Mouse (Mus musculus) hindbrain, embryonic 11.5 days (tissue): ENCODE measurements around the gene 2010111I01Rik. TPM values are rescaled to one million over a fixed set of nuclear protein-coding genes. Genes with fewer than 3 reads are reported as not detected.

Experiments
- ATAC-seq: fragments of 200-750 bp; cut with Nextera tagmentation; 2 replicates; pipeline ENCODE4 v1.8.0; 2017; ENCODE audit warnings: mild to moderate bottlenecking, moderate TSS enrichment, moderate library complexity; ENCODE audit not compliant: low FRiP score
- DNase-seq: peaks from one replicate; pipeline ENCODE4 v3.0.0-alpha.2; 2015; ENCODE audit warnings: low spot score
- H3K27ac ChIP-seq: fragments of 300-500 bp; sonication (generic); 2 replicates; pipeline ENCODE4 v1.5.1; 2014; ENCODE audit warnings: mild to moderate bottlenecking, low read depth, low read length
- H3K27me3 ChIP-seq: fragments of 300-500 bp; sonication (generic); 2 replicates; pipeline ENCODE4 v1.6.1; 2014; ENCODE audit warnings: mild to moderate bottlenecking, low read length, moderate library complexity, mixed read lengths; ENCODE audit not compliant: control insufficient read depth, insufficient read depth
- H3K36me3 ChIP-seq: fragments of 300-500 bp; sonication (generic); 2 replicates; pipeline ENCODE4 v1.6.1; 2014; ENCODE audit warnings: mild to moderate bottlenecking, low read length, moderate library complexity, mixed read lengths; ENCODE audit not compliant: control insufficient read depth, insufficient read depth
- H3K4me1 ChIP-seq: fragments of 300-500 bp; sonication (generic); replicated peaks from 2 replicates; pipeline ENCODE4 v1.6.1; 2014; ENCODE audit warnings: low read length, mixed read lengths; ENCODE audit not compliant: control insufficient read depth, insufficient read depth
- H3K4me2 ChIP-seq: fragments of 300-500 bp; sonication (generic); replicated peaks from 2 replicates; pipeline ENCODE4 v1.6.1; 2014; ENCODE audit warnings: mild to moderate bottlenecking, low read depth, low read length
- H3K4me3 ChIP-seq: fragments of 300-500 bp; sonication (generic); 2 replicates; pipeline ENCODE4 v1.5.1; 2014; ENCODE audit warnings: low read depth, low read length
- H3K9ac ChIP-seq: fragments of 300-500 bp; sonication (generic); 2 replicates; pipeline ENCODE4 v1.6.1; 2014; ENCODE audit warnings: low read depth, low read length
- H3K9me3 ChIP-seq: fragments of 300-500 bp; sonication (generic); 2 replicates; pipeline ENCODE4 v1.6.1; 2016; ENCODE audit warnings: low read length; ENCODE audit not compliant: control insufficient read depth
- WGBS: fragments of 180-500 bp; shearing (Covaris S2); extraction: QIAGEN DNeasy Blood & Tissue Kit; methylation state at CpG from one replicate; pipeline ENCODE4 v1.1.7; 2014; 5-methylcytosine and 5-hydroxymethylcytosine counted together
- polyA plus RNA-seq: library from polyadenylated mRNA; unstranded; fragments of >200 nt; fragmentation: Nextera tagmentation; extraction: Ambion mirVana; gene quantifications from 2 replicates; pipeline ENCODE4 v1.2.1, GENCODE M21; 2014

2010111I01Rik gene
- polyA plus RNA-seq, 1 experiment from 2014 or later, result 46.2 TPM

GRCm38 (mm10) chr13:63315777-63316176 lies 351.1 kb downstream of the 2010111I01Rik start:
- no peak for ATAC-seq
- DNase-seq, result no peak
- no peaks in the 10 kb centered on the region for H3K27me3 ChIP-seq
- no peak overlapping the region for H3K4me3 ChIP-seq
- H3K9me3 ChIP-seq, result no peaks in the 10 kb centered on the region
- H3K36me3 ChIP-seq, result 0 out of 2 replicates have a peak, but pooled peaks cover 3% of the 10 kb centered on the region
- no peak overlapping the region for H3K4me2 ChIP-seq
- H3K4me1 ChIP-seq, result no peaks in the 10 kb centered on the region
- WGBS, result 86% methylated on average over 6 of the region's 6 CpGs
- H3K9ac ChIP-seq, result no peak overlapping the region
- H3K27ac ChIP-seq, result no peak overlapping the region

- no peak overlapping the region for H3K27ac ChIP-seq
- no peak overlapping the region for H3K4me2 ChIP-seq
- H3K36me3 ChIP-seq, result 0 out of 2 replicates have a peak, but pooled peaks cover 3% of the 10 kb centered on the region
- 89% methylated on average over 5 of the region's 5 CpGs for WGBS
- no peak overlapping the region for H3K9ac ChIP-seq
- ATAC-seq (no peak), DNase-seq (no peak)
- no peaks in the 10 kb centered on the region for H3K9me3 ChIP-seq
- no peak overlapping the region for H3K4me3 ChIP-seq
- H3K4me1 ChIP-seq, result no peaks in the 10 kb centered on the region
- no peaks in the 10 kb centered on the region for H3K27me3 ChIP-seq
Measured at GRCm38 (mm10) chr13:63316407-63316806, 351.7 kb downstream of the 2010111I01Rik start.

- Histone ChIP-seq H3K4me2 (no peak overlapping the region), H3K4me1 (no peaks in the 10 kb centered on the region), H3K36me3 (0 out of 2 replicates have a peak, but pooled peaks cover 3% of the 10 kb centered on the region), H3K9me3 (no peaks in the 10 kb centered on the region), H3K4me3 (no peak overlapping the region), H3K27ac (no peak overlapping the region), H3K9ac (no peak overlapping the region), H3K27me3 (no peaks in the 10 kb centered on the region)
- 73% methylated on average over 7 of the region's 7 CpGs for WGBS
- DNase-seq (no peak), ATAC-seq (no peak)
Measured at GRCm38 (mm10) chr13:63317681-63318104, 353.0 kb downstream of the 2010111I01Rik start.

GRCm38 (mm10) chr13:63319814-63320213 lies 355.1 kb downstream of the 2010111I01Rik start:
- H3K36me3 ChIP-seq, result 0 out of 2 replicates have a peak, but pooled peaks cover 3% of the 10 kb centered on the region
- H3K9ac ChIP-seq, result no peak overlapping the region
- no peaks in the 10 kb centered on the region for H3K4me1 ChIP-seq
- no peak overlapping the region for H3K27ac ChIP-seq
- H3K9me3 ChIP-seq, result no peaks in the 10 kb centered on the region
- 97% methylated on average over 7 of the region's 7 CpGs for WGBS
- no peak for DNase-seq
- H3K27me3 ChIP-seq, result no peaks in the 10 kb centered on the region
- H3K4me3 ChIP-seq, result no peak overlapping the region
- no peak for ATAC-seq
- no peak overlapping the region for H3K4me2 ChIP-seq

DNA sequence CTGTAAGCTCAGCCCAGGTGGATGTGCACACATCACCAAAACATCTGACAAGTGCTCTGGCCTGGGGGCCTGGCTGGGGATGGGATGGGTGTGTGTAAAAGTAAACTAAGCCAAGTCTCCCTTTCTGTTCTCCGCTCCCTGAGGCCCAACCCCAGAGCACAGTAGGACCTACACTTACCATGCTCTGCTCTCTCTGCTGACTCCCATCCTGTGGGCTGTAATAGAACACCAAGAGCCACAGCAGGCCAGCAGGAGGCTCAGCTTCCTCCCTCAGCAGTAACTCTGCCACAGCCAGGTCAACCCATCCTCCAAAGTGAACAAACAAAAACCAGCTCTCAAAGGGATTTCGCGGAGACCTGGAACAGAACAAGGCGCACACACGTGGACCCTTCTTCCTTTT lies 357.0 kb downstream of the 2010111I01Rik start:
- no peak overlapping the region for H3K4me3 ChIP-seq
- no peak overlapping the region for H3K9ac ChIP-seq
- no peak overlapping the region for H3K4me2 ChIP-seq
- no peaks in the 10 kb centered on the region for H3K27me3 ChIP-seq
- H3K4me1 ChIP-seq, result no peaks in the 10 kb centered on the region
- H3K27ac ChIP-seq, result no peak overlapping the region
- no peaks in the 10 kb centered on the region for H3K9me3 ChIP-seq
- WGBS, result 65% methylated on average over 5 of the region's 5 CpGs
- no peak for ATAC-seq
- 0 out of 2 replicates have a peak, but pooled peaks cover 3% of the 10 kb centered on the region for H3K36me3 ChIP-seq
- DNase-seq, result no peak

- DNase-seq, result no peak
- 82% methylated on average over 6 of the region's 6 CpGs for WGBS
Measured at GRCm38 (mm10) chr13:63322756-63323155, 358.1 kb downstream of the 2010111I01Rik start.

DNA sequence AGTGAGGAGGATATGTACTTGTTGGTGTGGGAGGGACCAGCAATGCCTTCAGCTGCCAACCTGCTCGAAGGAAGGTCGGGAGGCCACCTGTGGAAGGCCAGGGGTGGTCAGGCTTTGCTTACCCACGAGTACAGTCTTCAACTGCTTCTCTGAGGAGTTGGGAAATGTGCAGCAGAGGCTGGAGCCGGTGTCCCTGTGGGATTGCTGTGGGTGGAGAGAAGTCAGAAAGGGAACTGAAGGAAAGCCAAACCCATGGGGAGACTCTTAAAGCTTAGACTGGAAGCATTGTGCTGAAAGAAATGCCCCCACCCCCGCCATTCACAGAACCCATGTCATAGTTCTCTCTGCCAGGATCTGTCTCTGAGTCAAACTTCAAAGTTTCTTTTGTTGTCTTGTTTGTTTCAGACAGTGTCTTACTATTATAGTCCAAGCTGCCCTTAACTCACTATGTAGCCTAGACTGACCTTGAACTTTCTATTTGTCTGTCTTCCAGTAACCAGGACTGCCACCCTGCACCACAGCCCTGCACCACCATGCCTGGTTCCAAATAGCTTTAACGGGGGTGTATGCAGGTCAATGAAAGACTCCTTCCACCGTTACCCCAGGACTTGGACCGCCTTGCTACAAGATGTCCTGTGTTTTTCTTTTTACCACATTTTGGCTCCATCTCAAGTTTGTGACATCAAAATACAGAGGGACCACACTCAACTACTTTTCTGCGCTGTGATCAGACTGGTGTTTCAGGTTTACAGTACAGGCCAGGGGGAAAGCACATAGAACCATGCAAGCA lies 358.8 kb downstream of the 2010111I01Rik start:
- WGBS, result 77% methylated on average over 9 of the region's 9 CpGs
- Histone ChIP-seq H3K27ac (no peak overlapping the region), H3K9me3 (no peaks in the 10 kb centered on the region), H3K27me3 (no peaks in the 10 kb centered on the region), H3K9ac (no peak overlapping the region), H3K4me3 (no peak overlapping the region), H3K36me3 (no peaks in the 10 kb centered on the region), H3K4me1 (no peaks in the 10 kb centered on the region), H3K4me2 (no peak overlapping the region)
- ATAC-seq, result no peak
- no peak for DNase-seq

More at GRCm38 (mm10) chr13:63322756-63323155, 358.1 kb downstream of the 2010111I01Rik start:
- Histone ChIP-seq H3K4me1 (no peaks in the 10 kb centered on the region), H3K9ac (no peak overlapping the region), H3K27ac (no peak overlapping the region), H3K36me3 (no peaks in the 10 kb centered on the region), H3K9me3 (no peaks in the 10 kb centered on the region), H3K4me2 (no peak overlapping the region), H3K4me3 (no peak overlapping the region), H3K27me3 (no peaks in the 10 kb centered on the region)
- ATAC-seq, result no peak

- no peak overlapping the region for H3K9ac ChIP-seq
- DNase-seq (no peak), ATAC-seq (no peak)
- no peak overlapping the region for H3K4me3 ChIP-seq
- no peaks in the 10 kb centered on the region for H3K36me3 ChIP-seq
- no peak overlapping the region for H3K4me2 ChIP-seq
- no peaks in the 10 kb centered on the region for H3K9me3 ChIP-seq
- 50% methylated on average over 3 of the region's 3 CpGs for WGBS
- no peak overlapping the region for H3K27ac ChIP-seq
- no peaks in the 10 kb centered on the region for H3K4me1 ChIP-seq
- no peaks in the 10 kb centered on the region for H3K27me3 ChIP-seq
Measured at GRCm38 (mm10) chr13:63324311-63324710, 359.6 kb downstream of the 2010111I01Rik start.
